Mouse (Mus musculus) embryonic facial prominence, embryonic 13.5 days (tissue): ENCODE results near the gene Sema4c. TPM values are rescaled to one million over a fixed set of nuclear protein-coding genes. Genes with fewer than 3 reads are reported as not detected.
A peak's percentile ranks its signal among the peaks of the same experiment; 100 is the strongest.

Source experiments
- ATAC-seq: fragments of 200-750 bp; cut with Nextera tagmentation; 2 replicates; pipeline ENCODE4 v1.8.0; 2017; ENCODE audit warnings: low read depth; ENCODE audit not compliant: insufficient number of reproducible peaks, insufficient read depth, low FRiP score, low TSS enrichment
- H3K27ac ChIP-seq: fragments of 300-500 bp; sonication (generic); 2 replicates; pipeline ENCODE4 v1.5.1; 2015; ENCODE audit warnings: moderate library complexity, mild to moderate bottlenecking, inconsistent platforms
- H3K27me3 ChIP-seq: fragments of 300-500 bp; sonication (generic); 2 replicates; pipeline ENCODE4 v1.6.1; 2015; ENCODE audit warnings: mild to moderate bottlenecking, inconsistent platforms
- H3K36me3 ChIP-seq: fragments of 300-500 bp; sonication (generic); 2 replicates; pipeline ENCODE4 v1.6.1; 2015; ENCODE audit warnings: mild to moderate bottlenecking, inconsistent platforms
- H3K4me1 ChIP-seq: fragments of 300-500 bp; sonication (generic); 2 replicates; pipeline ENCODE4 v1.6.1; 2015; ENCODE audit warnings: inconsistent platforms
- H3K4me2 ChIP-seq: fragments of 300-500 bp; sonication (generic); 2 replicates; pipeline ENCODE4 v1.6.1; 2015; ENCODE audit warnings: moderate library complexity, mild to moderate bottlenecking, inconsistent platforms
- H3K4me3 ChIP-seq: fragments of 300-500 bp; sonication (generic); 2 replicates; pipeline ENCODE4 v1.5.1; 2015; ENCODE audit warnings: mild to moderate bottlenecking, inconsistent platforms
- H3K9ac ChIP-seq: fragments of 300-500 bp; sonication (generic); 2 replicates; pipeline ENCODE4 v1.6.1; 2015; ENCODE audit warnings: mild to moderate bottlenecking, inconsistent platforms
- H3K9me3 ChIP-seq: fragments of 300-500 bp; sonication (generic); 2 replicates; pipeline ENCODE4 v1.6.1; 2016; ENCODE audit warnings: inconsistent platforms
- WGBS: fragments of 180-500 bp; shearing (Covaris S2); methylation state at CpG from one replicate; pipeline ENCODE4 v1.1.7; 2015; ENCODE audit warnings: mixed read lengths; 5-methylcytosine and 5-hydroxymethylcytosine counted together
- polyA plus RNA-seq: library from polyadenylated mRNA; unstranded; fragments of >200 nt; fragmentation: Nextera tagmentation; extraction: Ambion mirVana; gene quantifications from 2 replicates; pipeline ENCODE4 v1.2.1, GENCODE M21; 2015

The Sema4c gene
- 22.5 and 24.2 TPM in 2 replicates for polyA plus RNA-seq

GRCm38 (mm10) chr1:36558031-36558993, at the start of gene Sema4c:
TSS of gene Sema4c (minus strand) at chr1:36558349.
- Histone ChIP-seq H3K27ac (peak within 1 kb of the TSS; percentile 100), H3K4me2 (peak within 1 kb of the TSS; percentile 96), H3K4me1 (peaks cover 59% of the 10 kb centered on the region), H3K9ac (peak within 1 kb of the TSS; percentile 99), H3K9me3 (no peaks in the 10 kb centered on the region), H3K36me3 (peaks cover 20% of the 10 kb centered on the region), H3K4me3 (peak within 1 kb of the TSS; percentile 96), H3K27me3 (no peaks in the 10 kb centered on the region)
- WGBS = under 1% methylated on average over 69 of the region's 69 CpGs
- peak; percentile 65 for ATAC-seq

- H3K4me2 ChIP-seq = no peak overlapping the region
- H3K27ac ChIP-seq = peak overlapping the region; percentile 74
- peak; percentile 79; the same call in 1 of the 2 replicates for ATAC-seq
- H3K9me3 ChIP-seq = no peaks in the 10 kb centered on the region
- no peaks in the 10 kb centered on the region for H3K27me3 ChIP-seq
- H3K36me3 ChIP-seq = no peaks in the 10 kb centered on the region
- H3K4me1 ChIP-seq = peaks cover 34% of the 10 kb centered on the region
- no peak overlapping the region for H3K4me3 ChIP-seq
- H3K9ac ChIP-seq = no peak overlapping the region
- WGBS = 43% methylated on average over 7 of the region's 7 CpGs
These were observed 48.8 kb upstream of the Sema4c start for GRCm38 (mm10) chr1:36606951-36607350.

- H3K4me1 ChIP-seq = peaks cover 24% of the 10 kb centered on the region
- no peaks in the 10 kb centered on the region for H3K36me3 ChIP-seq
- no peaks in the 10 kb centered on the region for H3K9me3 ChIP-seq
- H3K4me3 ChIP-seq = no peak overlapping the region
- H3K9ac ChIP-seq = no peak overlapping the region
- H3K4me2 ChIP-seq = no peak overlapping the region
- H3K27ac ChIP-seq = no peak overlapping the region
- H3K27me3 ChIP-seq = no peaks in the 10 kb centered on the region
- ATAC-seq = no peak
- 79% methylated on average over 12 of the region's 12 CpGs for WGBS
These were observed 46.4 kb upstream of the Sema4c start for GRCm38 (mm10) chr1:36604254-36605156.

- Histone ChIP-seq H3K4me2 (no peak overlapping the region), H3K27me3 (no peaks in the 10 kb centered on the region), H3K36me3 (no peaks in the 10 kb centered on the region), H3K4me1 (peaks cover 24% of the 10 kb centered on the region), H3K9me3 (no peaks in the 10 kb centered on the region), H3K27ac (peak overlapping the region; percentile 71), H3K9ac (peak overlapping the region; percentile 40; the same call in 1 of the 2 replicates), H3K4me3 (no peak overlapping the region)
- no peak for ATAC-seq
- 59% methylated on average over 9 of the region's 9 CpGs for WGBS
These were observed 45.2 kb upstream of the Sema4c start for GRCm38 (mm10) chr1:36603361-36603760.

GRCm38 (mm10) chr1:36602271-36602670, 44.1 kb upstream of the Sema4c start:
- no peak overlapping the region for H3K4me3 ChIP-seq
- H3K9ac ChIP-seq = no peak overlapping the region
- H3K27me3 ChIP-seq = no peaks in the 10 kb centered on the region
- H3K27ac ChIP-seq = no peak overlapping the region
- H3K4me2 ChIP-seq = no peak overlapping the region
- peaks cover 19% of the 10 kb centered on the region for H3K4me1 ChIP-seq
- WGBS = 63% methylated on average over 4 of the region's 4 CpGs
- H3K9me3 ChIP-seq = no peaks in the 10 kb centered on the region
- no peaks in the 10 kb centered on the region for H3K36me3 ChIP-seq
- ATAC-seq = no peak

GRCm38 (mm10) chr1:36598411-36598810, 40.3 kb upstream of the Sema4c start:
- no peak overlapping the region for H3K27ac ChIP-seq
- no peak for ATAC-seq
- H3K4me1 ChIP-seq = peaks cover 23% of the 10 kb centered on the region
- 60% methylated on average over 2 of the region's 2 CpGs for WGBS
- no peaks in the 10 kb centered on the region for H3K36me3 ChIP-seq
- no peak overlapping the region for H3K4me2 ChIP-seq
- H3K9me3 ChIP-seq = no peaks in the 10 kb centered on the region
- H3K4me3 ChIP-seq = no peak overlapping the region
- no peaks in the 10 kb centered on the region for H3K27me3 ChIP-seq
- H3K9ac ChIP-seq = no peak overlapping the region

GRCm38 (mm10) chr1:36596114-36596513, 38.0 kb upstream of the Sema4c start:
- H3K4me2 ChIP-seq = no peak overlapping the region
- peaks cover 22% of the 10 kb centered on the region for H3K4me1 ChIP-seq
- peak overlapping the region; percentile 78 for H3K27ac ChIP-seq
- no peaks in the 10 kb centered on the region for H3K27me3 ChIP-seq
- 38% methylated on average over 4 of the region's 4 CpGs for WGBS
- no peak overlapping the region for H3K9ac ChIP-seq
- H3K4me3 ChIP-seq = no peak overlapping the region
- no peaks in the 10 kb centered on the region for H3K36me3 ChIP-seq
- no peaks in the 10 kb centered on the region for H3K9me3 ChIP-seq
- no peak for ATAC-seq

GRCm38 (mm10) chr1:36595167-36595931, 37.2 kb upstream of the Sema4c start:
- Histone ChIP-seq H3K4me3 (no peak overlapping the region), H3K9me3 (no peaks in the 10 kb centered on the region), H3K4me2 (no peak overlapping the region), H3K4me1 (peaks cover 28% of the 10 kb centered on the region), H3K9ac (no peak overlapping the region), H3K36me3 (no peaks in the 10 kb centered on the region), H3K27ac (peak overlapping the region; percentile 78), H3K27me3 (no peaks in the 10 kb centered on the region)
- no peak for ATAC-seq
- 47% methylated on average over 10 of the region's 10 CpGs for WGBS

GRCm38 (mm10) chr1:36593099-36593498, 35.0 kb upstream of the Sema4c start:
- no peak for ATAC-seq
- no peak overlapping the region for H3K4me3 ChIP-seq
- 10% methylated on average over 1 of the region's 1 CpGs for WGBS

GRCm38 (mm10) chr1:36591408-36591807, 33.3 kb upstream of the Sema4c start:
- Histone ChIP-seq H3K27ac (no peak overlapping the region), H3K4me2 (no peak overlapping the region), H3K9ac (no peak overlapping the region), H3K4me1 (peaks cover 68% of the 10 kb centered on the region), H3K9me3 (no peaks in the 10 kb centered on the region), H3K36me3 (no peaks in the 10 kb centered on the region), H3K27me3 (no peaks in the 10 kb centered on the region), H3K4me3 (no peak overlapping the region)
- no peak for ATAC-seq
- WGBS = 77% methylated on average over 2 of the region's 2 CpGs

More at GRCm38 (mm10) chr1:36593099-36593498, 35.0 kb upstream of the Sema4c start:
- H3K27ac ChIP-seq = no peak overlapping the region
- H3K9me3 ChIP-seq = no peaks in the 10 kb centered on the region
- no peak overlapping the region for H3K4me2 ChIP-seq
- H3K36me3 ChIP-seq = no peaks in the 10 kb centered on the region
- no peaks in the 10 kb centered on the region for H3K27me3 ChIP-seq
- H3K4me1 ChIP-seq = peaks cover 51% of the 10 kb centered on the region
- H3K9ac ChIP-seq = no peak overlapping the region

GRCm38 (mm10) chr1:36590664-36591063, 32.5 kb upstream of the Sema4c start:
- WGBS = 52% methylated on average over 9 of the region's 9 CpGs
- Histone ChIP-seq H3K27ac (peak overlapping the region; percentile 33; the same call in 1 of the 2 replicates), H3K4me3 (no peak overlapping the region), H3K4me2 (no peak overlapping the region), H3K36me3 (no peaks in the 10 kb centered on the region), H3K9ac (no peak overlapping the region), H3K4me1 (peaks cover 68% of the 10 kb centered on the region), H3K9me3 (no peaks in the 10 kb centered on the region), H3K27me3 (no peaks in the 10 kb centered on the region)
- no peak for ATAC-seq
